Mouse (Mus musculus): ENCODE measurements at regions not wholly inside any gene's neighbourhood (a gene's known extent, or its start where the extent isn't known, plus 50 kb on each side); places are given as distances from the start of the nearest gene placed in this dataset.

- no peak overlapping the region for H3K9ac ChIP-seq (ENCODE audit: low read depth, low read length)
- no peaks in the 10 kb centered on the region for H3K27me3 ChIP-seq (replicated peaks; ENCODE audit: control insufficient read depth, insufficient read depth, low read length)
- H3K4me2 ChIP-seq (replicated peaks; ENCODE audit: low read depth), result no peak overlapping the region
- no peak overlapping the region for H3K4me3 ChIP-seq (ENCODE audit: low read depth, low read length)
- WGBS, result 88% methylated on average over 14 of the region's 14 CpGs
- no peak overlapping the region for H3K27ac ChIP-seq (ENCODE audit: low read depth, low read length)
- no peaks in the 10 kb centered on the region for H3K9me3 ChIP-seq (ENCODE audit: control insufficient read depth)
- ATAC-seq, result no peak
- no peak for TF ChIP-seq CTCF (IDR thresholded peaks at IDR 0.05; ENCODE audit: low read depth)
- no peaks in the 10 kb centered on the region for H3K36me3 ChIP-seq (ENCODE audit: control insufficient read depth, insufficient read depth)
- no peaks in the 10 kb centered on the region for H3K4me1 ChIP-seq (replicated peaks; ENCODE audit: control insufficient read depth, insufficient read depth, low read length)
These were observed 115.7 kb downstream of the Gpam start for GRCm38 (mm10) chr19:55011341-55011740.

GRCm38 (mm10) chr19:55008463-55009146, 118.4 kb downstream of the Gpam start:
- H3K9me3 ChIP-seq (ENCODE audit: control insufficient read depth), result no peaks in the 10 kb centered on the region
- no peaks in the 10 kb centered on the region for H3K27me3 ChIP-seq (replicated peaks; ENCODE audit: control insufficient read depth, insufficient read depth, low read length)
- no peak overlapping the region for H3K4me2 ChIP-seq (replicated peaks; ENCODE audit: low read depth)
- H3K4me1 ChIP-seq (replicated peaks; ENCODE audit: control insufficient read depth, insufficient read depth, low read length), result no peaks in the 10 kb centered on the region
- no peak overlapping the region for H3K9ac ChIP-seq (ENCODE audit: low read depth, low read length)
- no peak overlapping the region for H3K4me3 ChIP-seq (ENCODE audit: low read depth, low read length)
- H3K27ac ChIP-seq (ENCODE audit: low read depth, low read length), result no peak overlapping the region
- H3K36me3 ChIP-seq (ENCODE audit: control insufficient read depth, insufficient read depth), result no peaks in the 10 kb centered on the region
- ATAC-seq, result no peak
- WGBS, result 29% methylated on average over 3 of the region's 3 CpGs
- no peak for TF ChIP-seq CTCF (IDR thresholded peaks at IDR 0.05; ENCODE audit: low read depth)

GRCm38 (mm10) chr19:54989982-54990381, 137.1 kb downstream of the Gpam start:
- Histone ChIP-seq H3K9ac (ENCODE audit: low read depth, low read length) (no peak overlapping the region), H3K36me3 (ENCODE audit: control insufficient read depth, insufficient read depth) (no peaks in the 10 kb centered on the region), H3K9me3 (ENCODE audit: control insufficient read depth) (no peaks in the 10 kb centered on the region), H3K4me3 (ENCODE audit: low read depth, low read length) (no peak overlapping the region), H3K27ac (ENCODE audit: low read depth, low read length) (no peak overlapping the region), H3K4me1 (replicated peaks; ENCODE audit: control insufficient read depth, insufficient read depth, low read length) (no peaks in the 10 kb centered on the region), H3K27me3 (replicated peaks; ENCODE audit: control insufficient read depth, insufficient read depth, low read length) (no peaks in the 10 kb centered on the region), H3K4me2 (replicated peaks; ENCODE audit: low read depth) (no peak overlapping the region)
- no peak for ATAC-seq
- WGBS, result 69% methylated on average over 3 of the region's 3 CpGs
- TF ChIP-seq CTCF (IDR thresholded peaks at IDR 0.05; ENCODE audit: low read depth), result no peak

- no peaks in the 10 kb centered on the region for H3K27me3 ChIP-seq (replicated peaks; ENCODE audit: control insufficient read depth, insufficient read depth, low read length)
- H3K9me3 ChIP-seq (ENCODE audit: control insufficient read depth), result no peaks in the 10 kb centered on the region
- no peak overlapping the region for H3K4me2 ChIP-seq (replicated peaks; ENCODE audit: low read depth)
- no peaks in the 10 kb centered on the region for H3K36me3 ChIP-seq (ENCODE audit: control insufficient read depth, insufficient read depth)
- no peak for ATAC-seq
- H3K27ac ChIP-seq (ENCODE audit: low read depth, low read length), result no peak overlapping the region
- no peaks in the 10 kb centered on the region for H3K4me1 ChIP-seq (replicated peaks; ENCODE audit: control insufficient read depth, insufficient read depth, low read length)
- 82% methylated on average over 2 of the region's 2 CpGs for WGBS
- H3K4me3 ChIP-seq (ENCODE audit: low read depth, low read length), result no peak overlapping the region
- TF ChIP-seq CTCF (IDR thresholded peaks at IDR 0.05; ENCODE audit: low read depth), result no peak
- no peak overlapping the region for H3K9ac ChIP-seq (ENCODE audit: low read depth, low read length)
These were observed 142.5 kb downstream of the Gpam start for GRCm38 (mm10) chr19:54984541-54984940.

- Histone ChIP-seq H3K27ac (ENCODE audit: low read depth, low read length) (no peak overlapping the region), H3K4me3 (ENCODE audit: low read depth, low read length) (no peak overlapping the region), H3K27me3 (replicated peaks; ENCODE audit: control insufficient read depth, insufficient read depth, low read length) (no peaks in the 10 kb centered on the region), H3K36me3 (ENCODE audit: control insufficient read depth, insufficient read depth) (no peaks in the 10 kb centered on the region), H3K9ac (ENCODE audit: low read depth, low read length) (no peak overlapping the region), H3K4me2 (replicated peaks; ENCODE audit: low read depth) (no peak overlapping the region), H3K9me3 (ENCODE audit: control insufficient read depth) (no peaks in the 10 kb centered on the region), H3K4me1 (replicated peaks; ENCODE audit: control insufficient read depth, insufficient read depth, low read length) (no peaks in the 10 kb centered on the region)
- 24% methylated on average over 4 of the region's 4 CpGs for WGBS
- TF ChIP-seq CTCF (IDR thresholded peaks at IDR 0.05; ENCODE audit: low read depth), result no peak
- no peak for ATAC-seq
These were observed 144.2 kb downstream of the Gpam start for GRCm38 (mm10) chr19:54982801-54983200.

- H3K4me3 ChIP-seq (ENCODE audit: low read depth, low read length), result no peak overlapping the region
- TF ChIP-seq CTCF (IDR thresholded peaks at IDR 0.05; ENCODE audit: low read depth), result no peak
- H3K9ac ChIP-seq (ENCODE audit: low read depth, low read length), result no peak overlapping the region
- H3K4me1 ChIP-seq (replicated peaks; ENCODE audit: control insufficient read depth, insufficient read depth, low read length), result no peaks in the 10 kb centered on the region
- no peak overlapping the region for H3K27ac ChIP-seq (ENCODE audit: low read depth, low read length)
- 84% methylated on average over 6 of the region's 6 CpGs for WGBS
- no peaks in the 10 kb centered on the region for H3K27me3 ChIP-seq (replicated peaks; ENCODE audit: control insufficient read depth, insufficient read depth, low read length)
- H3K9me3 ChIP-seq (ENCODE audit: control insufficient read depth), result no peaks in the 10 kb centered on the region
- ATAC-seq, result no peak
- H3K4me2 ChIP-seq (replicated peaks; ENCODE audit: low read depth), result no peak overlapping the region
- no peaks in the 10 kb centered on the region for H3K36me3 ChIP-seq (ENCODE audit: control insufficient read depth, insufficient read depth)
These were observed 155.4 kb downstream of the Gpam start for GRCm38 (mm10) chr19:54971440-54972211.

Measured in intestine, postnatal 0 days (tissue).